Mouse (Mus musculus): ENCODE results near the gene 4931414P19Rik.

- TF ChIP-seq GATA1 (IDR thresholded peaks at IDR 0.05; ENCODE audit: borderline replicate concordance, low read length): no peak
- no peak for TF ChIP-seq FLI1 (IDR thresholded peaks at IDR 0.05; ENCODE audit: low read length)
Measured at GRCm38 (mm10) chr14:54576241-54577088, 29.3 kb downstream of the 4931414P19Rik start.
